Mouse (Mus musculus) spleen, adult 2 months (tissue): ENCODE data around the gene Rpsa. TPM values are rescaled to one million over a fixed set of nuclear protein-coding genes. Genes with fewer than 3 reads are reported as not detected.

Source experiments
- DNase-seq, 2 experiments: peaks; one replicate each; pipeline versions ENCODE4 v3.0.0 to v3.0.0-alpha.2; 2012 to 2021; ENCODE audit warnings: low spot score in 2 of 2, low read depth in 1 of 2
- H3K27ac ChIP-seq: fragments of 200-500 bp; 2 replicates; pipeline ENCODE4 v1.5.1; 2012; ENCODE audit warnings: low read length, inconsistent platforms; ENCODE audit not compliant: insufficient read depth
- H3K27me3 ChIP-seq: fragments of 200-500 bp; 2 replicates; pipeline ENCODE4 v1.6.1; 2012; ENCODE audit warnings: mild to moderate bottlenecking, moderate library complexity, low read length, inconsistent platforms; ENCODE audit not compliant: control insufficient read depth, insufficient read depth
- H3K36me3 ChIP-seq: fragments of 200-500 bp; 2 replicates; pipeline ENCODE4 v1.6.1; 2012; ENCODE audit warnings: mild to moderate bottlenecking, low read length, inconsistent platforms; ENCODE audit not compliant: control insufficient read depth, insufficient read depth
- H3K4me1 ChIP-seq: fragments of 200-500 bp; 2 replicates; pipeline ENCODE4 v1.6.1; 2011; ENCODE audit warnings: inconsistent platforms; ENCODE audit not compliant: control insufficient read depth, insufficient read depth, insufficient read length
- H3K4me3 ChIP-seq: fragments of 200-500 bp; 2 replicates; pipeline ENCODE4 v1.5.1; 2011; ENCODE audit warnings: mild to moderate bottlenecking, inconsistent platforms; ENCODE audit not compliant: insufficient read depth, insufficient read length; ENCODE audit errors: extremely low read depth
- CTCF ChIP-seq: fragments of 200-500 bp; IDR thresholded peaks from 2 replicates; pipeline ENCODE4 v1.5.1; 2011; ENCODE audit warnings: mild to moderate bottlenecking, inconsistent platforms; ENCODE audit not compliant: insufficient read depth, insufficient read length, insufficient replicate concordance; ENCODE audit errors: extremely low read depth
- POLR2A ChIP-seq: fragments of 200-500 bp; IDR thresholded peaks from 2 replicates; pipeline ENCODE4 v1.6.1; 2011; ENCODE audit warnings: low read depth, low read length, inconsistent platforms
- WGBS: fragments of 180-500 bp; shearing (Covaris S2); methylation state at CpG from one replicate; pipeline ENCODE4 v1.1.7; 2018; 5-methylcytosine and 5-hydroxymethylcytosine counted together
- polyA plus RNA-seq: library from polyadenylated mRNA; depleted of rRNA; stranded (reverse); fragments of >200 nt; gene quantifications from 2 replicates; pipeline ENCODE4 v1.2.3, GENCODE M21; 2012

Rpsa gene
- polyA plus RNA-seq, 1 experiment, result 2,660 TPM

GRCm38 (mm10) chr9:120112472-120112871, 15.0 kb upstream of the Rpsa start:
- Histone ChIP-seq H3K27me3 (no peaks in the 10 kb centered on the region), H3K27ac (no peak overlapping the region), H3K4me3 (no peak overlapping the region), H3K4me1 (peaks cover 2% of the 10 kb centered on the region; the same call in 1 of the 2 replicates), H3K36me3 (peaks cover 10% of the 10 kb centered on the region)
- TF ChIP-seq CTCF (no peak), POLR2A (no peak)
- no peak for DNase-seq
- WGBS, result 90% methylated on average over 6 of the region's 6 CpGs

DNA sequence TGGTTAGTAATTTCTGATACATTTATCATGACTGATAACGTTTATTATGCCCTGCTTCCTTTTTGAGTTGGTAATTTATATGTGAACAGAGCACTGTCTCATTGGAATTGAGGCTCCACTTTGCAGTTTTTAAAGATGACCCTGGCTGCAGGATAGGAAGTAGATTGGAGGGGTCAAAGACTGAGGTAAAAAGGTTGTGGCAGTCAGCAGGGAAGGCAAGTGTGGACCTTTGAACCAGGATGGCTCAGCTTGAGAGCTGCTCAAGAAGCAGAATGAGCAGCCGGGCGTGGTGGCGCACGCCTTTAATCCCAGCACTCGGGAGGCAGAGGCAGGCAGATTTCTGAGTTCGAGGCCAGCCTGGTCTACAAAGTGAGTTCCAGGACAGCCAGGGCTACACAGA, 14.0 kb upstream of the Rpsa start:
- Histone ChIP-seq H3K4me3 (no peak overlapping the region), H3K27ac (no peak overlapping the region), H3K27me3 (no peaks in the 10 kb centered on the region), H3K36me3 (peaks cover 11% of the 10 kb centered on the region), H3K4me1 (peaks cover 2% of the 10 kb centered on the region; the same call in 1 of the 2 replicates)
- TF ChIP-seq CTCF, result no peak
- no peak for TF ChIP-seq POLR2A
- WGBS, result 90% methylated on average over 7 of the region's 7 CpGs
- no peak for DNase-seq

GRCm38 (mm10) chr9:120114051-120114788, 13.3 kb upstream of the Rpsa start:
- no peak overlapping the region for H3K4me3 ChIP-seq
- TF ChIP-seq CTCF, result no peak
- TF ChIP-seq POLR2A, result no peak
- peaks cover 13% of the 10 kb centered on the region for H3K36me3 ChIP-seq
- no peak for DNase-seq
- WGBS, result 88% methylated on average over 17 of the region's 17 CpGs
- peaks cover 2% of the 10 kb centered on the region; the same call in 1 of the 2 replicates for H3K4me1 ChIP-seq
- no peaks in the 10 kb centered on the region for H3K27me3 ChIP-seq
- H3K27ac ChIP-seq, result peak overlapping the region; percentile 34; the same call in 1 of the 2 replicates

DNA sequence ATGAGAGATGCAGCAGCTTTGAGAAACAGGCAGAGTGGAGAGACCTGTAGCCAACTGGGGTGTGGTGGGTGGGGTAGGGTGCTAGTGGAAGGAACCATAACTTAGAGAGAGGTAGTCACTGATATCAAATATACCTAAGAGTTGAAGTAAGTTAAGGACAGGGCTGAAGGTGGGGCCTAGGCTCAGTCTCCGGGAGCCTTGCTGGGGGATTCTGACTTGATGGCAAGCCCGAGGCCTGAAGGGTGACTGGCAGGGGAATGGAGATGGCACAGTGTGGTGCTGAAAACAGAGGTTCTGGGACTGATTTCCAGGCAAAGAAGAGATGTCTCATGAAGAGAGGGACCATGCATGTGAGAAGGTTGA, 12.7 kb upstream of the Rpsa start:
- H3K4me3 ChIP-seq, result 0 out of 2 replicates have a peak overlapping the region, but pooled peaks have one; percentile 16
- TF ChIP-seq CTCF (no peak), POLR2A (no peak)
- peaks cover 2% of the 10 kb centered on the region; the same call in 1 of the 2 replicates for H3K4me1 ChIP-seq
- H3K36me3 ChIP-seq, result peaks cover 15% of the 10 kb centered on the region
- DNase-seq, result no peak
- 81% methylated on average over 2 of the region's 2 CpGs for WGBS
- H3K27me3 ChIP-seq, result no peaks in the 10 kb centered on the region
- peak overlapping the region; percentile 34; the same call in 1 of the 2 replicates for H3K27ac ChIP-seq

- Histone ChIP-seq H3K4me1 (peaks cover 2% of the 10 kb centered on the region; the same call in 1 of the 2 replicates), H3K27ac (peak overlapping the region; percentile 32; the same call in 1 of the 2 replicates), H3K4me3 (no peak overlapping the region), H3K36me3 (peaks cover 22% of the 10 kb centered on the region), H3K27me3 (no peaks in the 10 kb centered on the region)
- TF ChIP-seq POLR2A, result no peak
- no peak for TF ChIP-seq CTCF
- DNase-seq, result no peak
- 72% methylated on average over 5 of the region's 5 CpGs for WGBS
These were observed 11.9 kb upstream of the Rpsa start for GRCm38 (mm10) chr9:120115580-120115979.

DNA sequence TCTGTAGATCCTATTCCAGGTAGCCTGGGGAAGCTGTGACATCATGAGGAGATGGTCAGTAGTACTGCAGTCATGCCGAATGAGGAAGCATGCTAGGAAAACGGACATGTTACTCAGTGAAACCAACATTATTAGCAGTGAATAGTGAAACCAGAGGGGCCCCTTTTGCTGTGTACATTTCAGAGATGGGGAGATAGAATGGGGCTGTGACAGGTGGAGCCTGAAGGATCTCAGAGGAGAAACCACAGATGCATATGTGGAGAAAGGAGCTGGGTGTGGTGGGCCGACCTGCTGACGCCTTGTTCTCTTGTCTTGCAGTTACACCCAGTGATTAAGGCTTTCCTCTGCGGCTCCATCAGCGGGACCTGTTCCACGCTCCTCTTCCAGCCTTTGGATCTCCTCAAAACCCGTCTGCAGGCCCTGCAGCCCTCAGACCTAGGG, 11.3 kb upstream of the Rpsa start:
- H3K4me1 ChIP-seq, result peaks cover under 1% of the 10 kb centered on the region; the same call in 1 of the 2 replicates

DNA sequence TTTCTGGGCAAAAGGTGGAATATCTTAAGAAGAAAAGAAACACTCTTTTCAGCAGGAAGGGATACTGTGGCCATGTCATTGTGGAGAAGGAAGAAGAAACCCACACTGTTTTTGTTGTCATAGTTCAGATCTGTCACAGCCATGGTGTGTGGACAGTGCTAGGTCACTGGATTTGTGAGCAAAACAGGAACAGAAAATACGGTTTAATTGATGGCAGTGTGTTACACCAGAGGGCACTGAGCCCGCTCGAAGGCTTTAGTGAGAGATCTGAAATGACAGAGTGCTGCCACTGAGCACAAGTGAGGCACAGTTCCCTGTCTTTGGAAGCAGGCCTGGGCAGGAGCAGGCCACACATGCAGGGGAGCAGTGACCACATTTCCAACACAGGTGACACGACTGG, 9.3 kb upstream of the Rpsa start:
- 80% methylated on average over 4 of the region's 4 CpGs for WGBS
- no peak overlapping the region for H3K4me3 ChIP-seq
- H3K36me3 ChIP-seq, result peaks cover 39% of the 10 kb centered on the region
- TF ChIP-seq CTCF (no peak), POLR2A (no peak)
- no peaks in the 10 kb centered on the region for H3K27me3 ChIP-seq
- DNase-seq, result no peak
- H3K4me1 ChIP-seq, result no peaks in the 10 kb centered on the region
- 0 out of 2 replicates have a peak overlapping the region, but pooled peaks have one; percentile 6 for H3K27ac ChIP-seq

More for the DNA sequence above, 11.3 kb upstream of the Rpsa start:
- Histone ChIP-seq H3K27ac (0 out of 2 replicates have a peak overlapping the region, but pooled peaks have one; percentile 21), H3K27me3 (no peaks in the 10 kb centered on the region), H3K36me3 (peaks cover 28% of the 10 kb centered on the region), H3K4me3 (no peak overlapping the region)
- 61% methylated on average over 8 of the region's 8 CpGs for WGBS
- DNase-seq, result no peak
- TF ChIP-seq POLR2A, result no peak
- TF ChIP-seq CTCF, result no peak
